Mouse (Mus musculus) mature B cell (primary cell): ENCODE measurements at regions not wholly inside any gene's neighbourhood (a gene's known extent, or its start where the extent isn't known, plus 50 kb on each side); places are given as distances from the start of the nearest gene placed in this dataset.
"Not testable (repeated sequence)": the region's sequence is repeated elsewhere in the genome, so short reads cannot be mapped to it uniquely, and the experiment has no call there.

Experiments
- in situ Hi-C: fragments of 300-500 bp; cut with MboI; formaldehyde crosslinking; loops from 2 replicates; pipeline ENCODE4 v1.14.3; 2019

DNA sequence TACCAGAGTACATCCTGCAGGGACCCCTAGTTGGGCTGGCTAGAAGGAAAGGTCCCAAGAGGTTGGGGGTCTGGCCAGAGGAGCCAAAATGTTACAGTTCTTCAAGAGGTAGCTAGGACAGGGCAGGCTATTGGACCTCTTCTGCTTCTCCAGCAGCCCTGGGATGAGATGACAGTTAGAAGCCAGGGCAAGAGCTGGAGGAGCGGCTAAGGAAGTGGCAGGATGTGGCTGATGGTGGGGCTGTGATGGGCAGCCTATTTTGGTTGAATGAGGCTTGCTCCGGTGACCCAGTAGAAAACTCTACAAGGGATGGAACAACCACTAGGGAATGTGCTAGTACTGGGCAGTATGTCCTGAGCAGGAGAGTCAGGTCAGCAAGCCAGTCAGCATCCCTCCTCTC, 82.8 kb downstream of the Ddx11 start:
- in situ Hi-C loops = no loop called here

DNA sequence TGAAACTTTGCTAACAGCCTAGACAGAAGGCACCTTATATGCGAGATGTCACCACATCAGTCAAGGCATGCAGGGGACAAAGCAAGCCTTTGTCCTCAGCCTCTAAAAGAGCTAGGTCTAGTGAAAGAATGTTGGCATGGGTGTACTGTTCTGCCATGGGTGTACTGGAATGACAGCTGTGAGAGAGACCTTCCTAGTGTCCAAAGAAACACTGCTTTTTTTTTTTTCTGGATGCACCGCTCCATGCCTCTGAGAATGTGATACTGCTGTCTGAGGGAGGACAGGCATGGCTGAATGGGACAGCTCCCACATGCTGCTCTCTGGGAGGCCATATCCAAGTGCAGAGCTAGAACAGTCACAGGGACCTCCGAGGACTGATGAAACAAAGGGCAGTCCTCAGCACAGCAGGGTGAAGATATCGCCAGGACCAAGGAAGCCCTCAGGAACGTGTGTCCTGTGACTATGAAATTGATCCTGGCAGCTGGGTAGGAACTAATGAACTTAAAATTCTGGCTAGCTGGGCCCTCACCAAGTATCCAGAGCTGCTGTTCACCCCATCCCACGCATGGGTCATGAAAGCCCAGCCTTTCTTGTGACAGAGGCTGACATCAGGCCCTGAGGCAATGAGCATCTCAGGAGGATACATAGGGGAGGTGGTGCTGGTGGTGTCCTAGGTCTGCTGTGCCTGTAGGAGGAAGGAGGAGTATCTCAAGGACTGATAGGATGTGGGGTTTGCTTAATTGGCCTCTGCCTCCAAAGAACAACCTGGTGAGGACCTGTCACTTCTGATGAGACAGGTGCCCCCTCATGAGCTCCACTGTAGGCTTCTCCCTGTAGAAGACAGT, 84.6 kb downstream of the Ddx11 start:
- in situ Hi-C loops = not testable (repeated sequence)

DNA sequence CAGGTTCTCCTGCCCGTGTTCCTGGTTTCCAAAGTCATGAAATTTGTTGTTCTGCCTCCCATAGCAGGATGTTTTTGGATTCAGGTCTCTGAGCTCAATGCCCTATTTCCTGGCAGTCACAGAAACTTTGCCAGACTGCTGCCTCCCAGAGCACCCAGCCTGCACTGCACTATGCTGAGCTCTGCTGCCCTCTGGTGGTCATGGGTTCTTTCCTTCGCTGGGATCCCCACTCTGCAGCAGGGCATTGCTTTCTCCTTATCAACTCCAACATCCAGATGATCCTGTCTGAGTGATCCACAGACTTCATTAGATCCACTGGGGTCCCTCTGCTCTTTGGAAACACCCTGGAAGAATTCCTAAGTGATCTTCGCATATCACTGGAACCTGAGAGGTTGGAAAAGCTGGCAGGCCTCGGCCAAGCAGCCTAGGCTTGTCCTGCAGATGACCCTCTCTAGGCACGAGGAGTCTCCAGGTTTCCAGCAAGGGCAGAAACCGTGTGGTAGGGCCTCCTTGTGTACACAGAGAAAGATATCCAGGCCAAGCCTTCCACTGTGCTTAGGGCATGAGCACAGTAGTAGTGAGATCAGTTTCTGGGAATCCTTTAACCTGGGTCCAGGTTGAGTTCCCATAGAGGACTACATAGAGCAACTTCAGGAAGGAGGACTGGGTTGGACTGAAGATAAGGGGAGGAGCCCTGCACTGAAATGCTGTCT, 85.6 kb downstream of the Ddx11 start:
- in situ Hi-C loops = not testable (repeated sequence)

DNA sequence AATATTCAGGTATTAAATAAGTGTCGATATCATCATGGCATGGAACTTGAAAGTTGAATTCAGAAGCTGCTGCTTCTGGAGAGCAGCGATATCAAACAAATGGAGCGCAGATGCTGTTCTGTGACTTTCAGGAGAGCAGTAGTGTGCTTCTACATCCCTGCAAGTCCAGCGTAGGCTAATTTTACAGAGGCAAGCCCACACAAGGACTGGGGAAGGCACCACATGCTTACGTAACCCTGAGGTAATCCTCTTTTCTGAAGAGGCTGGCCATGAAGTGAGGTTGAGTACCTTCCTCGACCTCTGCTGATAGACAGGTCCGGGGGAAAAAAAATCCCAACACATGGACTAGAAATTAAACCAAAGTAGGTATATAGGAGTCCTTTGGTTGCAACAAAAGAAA, 88.2 kb downstream of the Ddx11 start:
- in situ Hi-C loops = no loop called here

GRCm38 (mm10) chr17:66212616-66213015, 89.3 kb downstream of the Ddx11 start:
- in situ Hi-C loops = no loop called here

DNA sequence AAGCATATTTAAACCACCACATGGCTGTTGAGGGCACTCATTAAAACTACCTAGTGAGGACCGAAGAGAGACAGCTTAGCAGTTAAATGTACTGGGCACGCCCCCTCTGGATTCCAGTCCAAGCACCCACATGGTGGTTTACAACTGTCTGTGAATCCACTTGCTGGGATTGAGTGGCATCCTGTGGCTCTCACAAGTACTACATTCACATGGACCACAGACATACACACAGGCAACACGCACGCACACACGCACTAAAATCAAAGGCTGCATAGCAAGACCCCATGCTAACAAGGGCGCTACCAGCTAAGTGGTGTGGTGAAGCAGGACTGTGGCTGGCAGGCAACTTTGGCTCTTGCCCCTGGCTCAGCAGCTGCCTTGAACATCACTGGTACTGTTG, 95.0 kb downstream of the Ddx11 start:
- in situ Hi-C loops = no loop called here

- in situ Hi-C loops = no loop called here
Observed at GRCm38 (mm10) chr17:66219669-66220435, 96.5 kb downstream of the Ddx11 start.

- in situ Hi-C loops = no loop called here
Observed at GRCm38 (mm10) chr17:66221256-66221655, 97.9 kb downstream of the Ddx11 start.

DNA sequence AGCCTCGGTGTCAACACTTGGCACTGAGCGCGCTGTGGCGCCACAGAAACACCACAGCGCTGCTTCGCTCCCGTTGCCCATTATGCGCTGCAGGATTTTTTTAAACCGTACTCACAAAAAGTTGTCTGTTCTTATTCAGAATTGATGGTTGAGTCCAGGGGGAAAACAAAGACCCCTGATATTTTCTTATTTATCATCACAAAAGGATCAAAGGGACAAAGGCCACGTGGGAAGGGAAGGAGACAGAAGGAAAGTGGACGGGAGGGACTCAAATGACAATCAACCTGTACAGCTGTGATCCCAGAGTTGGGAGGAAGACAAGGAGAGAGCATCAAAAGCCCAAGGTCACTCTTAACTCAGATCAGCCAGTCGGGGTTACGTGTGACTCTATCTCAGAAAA, 100.4 kb downstream of the Ddx11 start:
- in situ Hi-C loops = no loop called here

- in situ Hi-C loops = no loop called here
Observed at GRCm38 (mm10) chr17:66224241-66224640, 100.9 kb downstream of the Ddx11 start.

GRCm38 (mm10) chr17:66232391-66232790, 109.1 kb downstream of the Ddx11 start:
- in situ Hi-C loops = loop anchor here (25.0 kb wide), 1 partner anchor 255 kb away; no protein-coding TSS in a partner anchor

- in situ Hi-C loops = loop anchor here (25.0 kb wide), 1 partner anchor 254 kb away; no protein-coding TSS in a partner anchor
Observed at GRCm38 (mm10) chr17:66232891-66233421, 109.6 kb downstream of the Ddx11 start.

DNA sequence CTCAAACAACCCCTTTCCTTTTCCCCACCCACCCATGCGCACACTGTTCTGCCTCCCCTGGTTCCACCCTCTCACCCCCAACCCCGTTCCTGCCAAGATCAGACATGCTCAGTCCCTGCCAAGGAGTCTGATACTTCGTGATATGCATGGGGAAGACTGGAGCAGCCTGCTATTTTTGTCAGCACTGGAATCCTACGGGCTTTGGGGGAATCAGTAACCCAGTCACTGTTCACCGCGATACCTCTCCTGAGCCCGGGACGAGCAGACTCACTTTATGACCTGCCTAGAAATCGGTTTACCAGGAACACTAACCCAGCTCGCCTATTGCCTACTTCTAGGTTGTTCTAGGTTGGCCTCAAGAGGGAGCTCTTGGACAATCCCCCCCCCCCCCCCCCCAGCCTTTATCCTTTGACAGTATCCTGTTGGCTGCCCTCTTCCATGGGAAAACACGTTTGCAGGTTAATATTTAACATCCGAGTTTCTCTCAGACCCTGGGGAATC, 110.2 kb downstream of the Ddx11 start:
- in situ Hi-C loops = loop anchor here (25.0 kb wide), 1 partner anchor 254 kb away; no protein-coding TSS in a partner anchor

DNA sequence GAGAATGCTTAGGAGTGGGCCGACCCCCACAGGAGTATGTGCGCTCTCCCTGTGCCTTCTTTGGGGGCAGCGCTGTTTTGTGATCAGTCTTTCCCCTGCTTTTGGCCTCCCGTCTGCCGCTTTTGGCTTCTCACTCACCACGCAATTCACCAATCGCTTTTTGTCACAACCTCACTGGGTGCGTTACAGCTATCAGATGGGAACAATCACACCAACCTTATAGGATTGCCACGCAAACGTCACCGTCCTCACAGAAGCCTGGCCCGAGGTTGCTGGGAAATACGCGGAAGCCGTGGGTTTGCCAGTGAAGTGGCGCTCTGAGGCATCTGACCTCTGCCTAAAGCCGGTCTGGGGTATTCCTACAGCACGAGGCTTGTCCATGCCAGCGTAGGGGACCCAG, 111.1 kb downstream of the Ddx11 start:
- in situ Hi-C loops = loop anchor here (25.0 kb wide), 1 partner anchor 253 kb away; no protein-coding TSS in a partner anchor

DNA sequence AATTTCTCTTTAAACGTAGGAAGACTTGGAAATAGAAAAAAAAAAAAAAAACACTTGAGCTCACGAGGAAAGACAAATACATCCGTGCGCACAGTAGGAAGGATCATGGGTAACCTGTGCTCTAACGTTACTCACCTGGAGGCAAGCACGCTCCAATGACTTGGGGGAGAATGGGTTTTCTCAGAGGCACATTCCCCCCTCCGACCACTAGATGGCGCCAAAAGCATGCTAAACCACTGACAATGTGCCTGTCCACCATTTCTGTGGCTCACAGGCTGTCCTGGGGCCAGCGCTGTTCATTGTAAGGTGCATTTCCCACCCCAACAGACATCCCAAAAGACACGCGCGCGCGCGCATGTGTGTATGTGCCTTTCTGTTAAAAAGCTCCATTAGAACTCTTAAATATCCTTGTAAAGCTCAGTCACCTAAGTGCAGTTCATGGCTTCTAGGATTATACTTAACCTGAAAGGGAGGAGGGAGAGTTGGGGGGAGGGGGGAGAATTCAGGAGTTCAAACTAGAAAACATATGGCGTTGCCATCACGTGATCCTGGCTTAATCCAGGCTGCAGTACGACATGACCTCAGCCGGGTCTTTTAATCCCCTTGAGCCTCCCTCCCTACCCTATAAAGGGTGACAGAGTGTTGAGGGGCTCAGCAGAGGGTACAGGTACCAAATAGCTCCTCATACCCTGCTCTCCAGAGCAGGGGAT, 111.9 kb downstream of the Ddx11 start:
- in situ Hi-C loops = loop anchor here (25.0 kb wide), 1 partner anchor 252 kb away; no protein-coding TSS in a partner anchor

GRCm38 (mm10) chr17:66235806-66236335, 112.6 kb downstream of the Ddx11 start:
- in situ Hi-C loops = loop anchor here (25.0 kb wide), 1 partner anchor 251 kb away; no protein-coding TSS in a partner anchor

- in situ Hi-C loops = loop anchor here (25.0 kb wide), 1 partner anchor 245 kb away; no protein-coding TSS in a partner anchor
Observed at GRCm38 (mm10) chr17:66241868-66242622, 118.7 kb downstream of the Ddx11 start.

DNA sequence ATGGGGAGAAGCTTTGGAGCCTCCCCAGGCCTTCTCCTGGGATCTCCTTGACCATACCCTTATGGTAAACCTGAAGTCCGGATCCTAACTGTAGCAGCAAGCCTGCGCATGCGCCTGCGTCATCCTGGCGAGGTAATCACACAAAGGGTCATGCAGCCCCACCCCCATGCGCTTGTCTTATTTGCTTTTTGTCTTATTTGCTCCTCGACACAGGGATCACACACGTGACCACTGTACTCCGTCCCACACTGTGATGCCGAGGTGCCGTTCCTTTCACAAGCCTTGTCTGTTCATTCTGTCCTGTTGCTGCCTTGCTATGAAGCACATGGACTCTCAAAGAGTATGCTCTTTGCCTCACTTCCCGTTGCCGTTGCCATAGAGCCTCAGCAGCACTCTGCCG, 120.9 kb downstream of the Ddx11 start:
- in situ Hi-C loops = loop anchor here (25.0 kb wide), 1 partner anchor 243 kb away; no protein-coding TSS in a partner anchor

DNA sequence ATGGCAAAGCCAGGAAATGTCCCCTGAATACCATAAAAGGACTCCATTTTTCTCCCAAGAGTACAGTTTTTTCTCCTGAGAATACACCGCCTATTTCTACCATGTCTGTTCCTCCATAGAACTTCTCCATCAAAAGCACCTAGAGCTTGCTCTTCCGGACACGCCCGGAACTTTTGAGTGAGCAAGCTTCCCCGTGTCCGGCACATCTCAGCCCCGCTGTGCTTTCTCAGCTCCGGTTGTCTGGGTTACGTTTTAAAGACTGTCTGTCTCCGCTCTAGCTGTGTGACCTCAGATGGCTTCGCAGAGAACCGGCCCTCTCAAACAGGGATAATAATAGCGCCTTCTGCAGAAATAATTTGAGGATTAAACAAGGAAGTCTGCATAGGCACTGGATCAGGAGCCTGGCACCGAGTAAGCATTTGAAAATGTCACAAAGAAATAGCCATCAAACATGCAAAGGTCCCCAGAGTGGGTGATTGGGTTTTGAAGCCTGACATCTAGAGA, 122.8 kb downstream of the Ddx11 start:
- in situ Hi-C loops = loop anchor here (25.0 kb wide), 1 partner anchor 241 kb away; no protein-coding TSS in a partner anchor
